Mouse (Mus musculus) liver, adult (tissue): ENCODE data around the gene Gm6121.
"Not testable (repeated sequence)": the region's sequence is repeated elsewhere in the genome, so short reads cannot be mapped to it uniquely, and the experiment has no call there.

ENCODE experiments used
- GATA4 ChIP-seq: IDR thresholded peaks from 2 replicates; pipeline ENCODE4 v1.6.1; 2014; ENCODE audit warnings: mild to moderate bottlenecking, low read length; ENCODE audit not compliant: insufficient replicate concordance

The Gm6121 gene

DNA sequence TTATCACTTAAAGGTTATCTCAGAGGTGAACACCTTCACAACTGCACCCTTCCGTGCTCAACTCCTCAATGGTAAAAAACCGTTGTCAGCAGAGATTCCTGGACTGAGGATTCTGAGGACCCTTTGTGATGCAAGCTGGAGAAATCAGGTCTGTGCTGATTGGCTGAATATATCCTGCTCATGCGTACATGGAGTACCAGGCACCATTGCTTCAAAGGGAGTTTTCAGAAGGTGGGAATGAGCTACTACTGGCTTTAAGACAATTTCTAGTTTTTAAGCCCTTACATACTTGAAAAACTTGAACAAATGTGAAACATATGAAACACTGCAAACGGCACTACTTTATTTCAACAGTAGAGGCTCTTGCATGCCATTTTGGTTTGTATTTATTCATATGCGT is at the start of gene Gm6121:
Gene Gm6121 (minus strand): TSS at position 101 of the 400 bp plus-strand sequence.
- TF ChIP-seq GATA4, result not testable (repeated sequence)
